Mouse (Mus musculus) megakaryocyte-erythroid progenitor cell, adult 5-6 weeks (primary cell): Measurements from ENCODE around the gene AI661453. TPM values are rescaled to one million over a fixed set of nuclear protein-coding genes. Genes with fewer than 3 reads are reported as not detected.
"Not testable (repeated sequence)": the region's sequence is repeated elsewhere in the genome, so short reads cannot be mapped to it uniquely, and the experiment has no call there.

Source experiments
- ATAC-seq: replicated peaks from 2 replicates; pipeline ENCODE4 v1.8.0; 2016; ENCODE audit warnings: mild to moderate bottlenecking, inconsistent platforms; ENCODE audit not compliant: severe bottlenecking, poor library complexity, low FRiP score, low TSS enrichment
- total RNA-seq, 2 experiments: library from RNA; stranded (forward) in 1 of 2; stranded (reverse) in 1 of 2; fragments of 200-1000, 215-1000 nt in 1 of 2; fragments of >200 nt in 1 of 2; fragmentation: Nextera tagmentation in 1 of 2; gene quantifications; 2 replicates each; pipeline ENCODE4 v1.2.3; 2014 to 2017

AI661453 gene
- total RNA-seq, 2 experiments from 2014 or later: 1.1 TPM; not detected in 1

DNA sequence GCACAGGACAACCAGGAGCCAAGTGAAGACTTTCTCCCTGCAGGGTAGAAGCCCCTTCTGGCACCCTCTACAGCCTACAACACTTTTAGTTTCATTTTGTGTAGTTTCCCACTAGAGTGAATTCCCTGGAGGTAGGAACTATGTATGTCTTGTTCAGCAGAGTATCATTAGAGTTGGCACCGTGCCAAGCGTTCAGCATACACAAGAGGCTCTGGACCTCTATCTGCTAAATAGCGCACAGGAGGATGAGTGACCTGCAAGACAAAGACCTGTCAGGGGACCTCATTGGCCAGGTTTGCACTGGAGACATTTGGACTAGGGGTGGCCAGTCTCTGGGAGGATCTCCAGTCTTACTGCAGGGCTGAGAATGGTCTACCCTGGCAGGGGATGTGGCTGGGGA, 49.4 kb downstream of the AI661453 start:
- ATAC-seq: peak; percentile 27; the same call in 1 of the 2 replicates

DNA sequence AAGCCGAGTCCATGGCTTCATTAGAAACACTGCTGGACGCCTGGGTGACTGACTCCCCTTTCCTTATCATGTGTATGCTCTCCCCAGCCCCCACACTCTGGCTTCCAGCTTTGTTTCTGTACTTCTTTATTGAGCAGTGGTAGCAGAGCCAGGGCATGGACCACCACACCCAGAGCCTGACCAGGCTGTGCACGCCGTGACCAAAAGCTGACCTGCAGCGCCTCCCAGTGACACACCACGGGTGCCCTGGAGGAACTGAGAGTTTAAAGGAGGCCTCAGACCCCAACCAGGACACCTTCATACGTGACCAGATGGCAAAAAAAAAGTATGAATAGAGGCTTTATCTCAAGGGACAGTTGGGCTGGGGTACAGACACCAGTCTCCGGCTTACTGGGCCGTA, 54.4 kb downstream of the AI661453 start:
- no peak for ATAC-seq

DNA sequence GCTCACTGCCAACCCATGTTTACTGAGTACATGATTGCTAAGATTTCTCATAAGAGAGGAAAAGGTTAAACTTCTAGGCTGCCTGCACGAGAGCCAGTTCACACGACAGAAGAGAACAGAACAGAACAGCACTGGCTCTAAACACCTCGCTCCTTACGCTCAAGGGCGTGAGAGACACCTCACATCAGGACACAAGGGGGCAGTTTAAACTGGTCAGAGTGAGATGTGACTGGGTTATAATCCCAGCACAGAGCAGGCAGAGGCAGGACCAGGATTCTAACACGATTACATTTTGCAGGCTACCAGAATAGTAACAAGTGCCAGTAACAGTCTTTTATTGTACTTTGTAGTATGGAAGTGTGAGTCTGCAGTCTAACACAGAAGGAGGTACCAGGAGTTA, 56.3 kb downstream of the AI661453 start:
- ATAC-seq: no peak

DNA sequence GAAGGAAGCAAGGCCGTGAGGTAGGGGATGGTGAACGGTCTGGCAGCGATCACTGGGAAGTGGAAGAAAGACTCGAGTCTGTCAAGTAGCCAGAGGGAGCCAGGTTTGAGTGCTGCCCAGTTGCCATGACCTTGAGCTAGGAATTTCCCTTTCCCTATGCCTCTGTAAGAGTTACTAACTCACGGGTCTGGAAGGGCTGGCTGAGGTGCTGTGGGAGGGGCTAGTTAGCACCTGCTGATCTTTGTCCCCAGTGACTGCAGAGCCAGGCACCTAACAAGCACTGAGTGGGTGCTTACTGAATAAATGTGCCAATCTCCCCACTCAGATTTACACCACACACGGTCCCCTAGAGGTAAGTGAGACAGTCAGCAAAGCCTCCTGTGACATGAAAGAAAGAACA, 57.2 kb downstream of the AI661453 start:
- ATAC-seq: no peak

- ATAC-seq: no peak
Observed at GRCm38 (mm10) chr17:47494132-47494531, 57.7 kb downstream of the AI661453 start.

GRCm38 (mm10) chr17:47501531-47501930, 65.1 kb downstream of the AI661453 start:
- no peak for ATAC-seq

GRCm38 (mm10) chr17:47501946-47502706, 65.7 kb downstream of the AI661453 start, which contains the start of gene Taf8:
Taf8 (minus strand) TSS chr17:47502292.
- peak; percentile 89 for ATAC-seq

DNA sequence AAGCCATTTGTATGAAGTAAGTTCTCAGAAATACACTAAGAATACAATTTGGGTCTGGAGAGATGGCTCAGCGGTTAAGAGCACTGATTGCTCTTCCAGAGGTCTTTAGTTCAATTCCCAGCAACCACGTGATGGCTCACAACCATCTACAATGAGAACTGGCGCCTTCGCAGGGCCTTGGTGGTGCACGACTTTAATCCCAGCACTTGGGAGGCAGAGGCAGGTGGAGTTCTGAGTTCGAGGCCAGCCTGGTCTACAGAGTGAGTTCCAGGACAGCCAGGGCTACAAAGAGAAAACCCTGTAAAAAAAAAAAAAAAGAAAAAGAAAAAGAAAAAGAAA, 66.3 kb downstream of the AI661453 start:
- ATAC-seq: not testable (repeated sequence)

GRCm38 (mm10) chr17:47503689-47504088, 67.3 kb downstream of the AI661453 start:
- no peak for ATAC-seq

DNA sequence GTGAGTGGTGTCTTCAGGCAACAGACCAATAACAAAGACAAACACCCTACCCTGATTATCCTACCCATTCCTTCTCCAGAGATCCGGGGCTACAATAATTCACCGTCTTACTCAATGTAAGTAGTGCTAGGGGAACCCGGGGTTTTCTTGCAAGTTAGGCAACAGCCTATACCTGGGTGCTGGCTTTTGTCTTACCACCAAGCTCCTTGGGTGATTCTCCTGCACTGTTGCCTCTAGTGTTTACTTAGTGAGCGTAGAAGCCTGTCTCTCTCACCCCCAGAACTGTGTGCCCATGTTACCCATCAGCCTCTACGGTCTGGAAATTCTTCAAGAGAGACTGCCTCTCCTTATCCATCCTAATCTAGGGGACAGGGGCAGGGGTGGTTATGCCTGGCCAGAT, 67.8 kb downstream of the AI661453 start:
- ATAC-seq: no peak

DNA sequence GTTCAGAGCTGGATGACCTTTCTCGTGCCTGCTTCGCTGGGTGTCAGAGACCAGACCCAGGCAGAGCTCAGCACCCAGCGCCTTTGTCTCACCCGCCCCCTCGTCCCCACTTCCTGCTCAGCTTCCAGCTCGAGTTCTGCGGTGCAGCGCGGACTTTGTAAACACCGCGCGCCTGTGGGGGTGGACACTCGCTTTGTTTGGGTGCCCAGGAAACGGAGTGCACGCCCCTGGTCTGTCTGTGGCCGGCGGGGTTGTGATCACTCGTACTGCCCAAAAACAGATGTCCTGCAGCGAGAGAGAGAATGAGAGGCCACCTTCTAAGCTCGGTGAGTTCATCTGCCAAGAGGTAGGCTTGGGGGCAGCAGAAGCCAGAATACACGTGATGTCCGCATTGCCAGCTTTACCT, 68.5 kb downstream of the AI661453 start, which contains the start of gene Ccnd3:
Ccnd3 (plus strand) TSS at position 111 of the 406 bp plus-strand sequence.
- ATAC-seq: peak; percentile 46

- no peak for ATAC-seq
Observed at GRCm38 (mm10) chr17:47505566-47505965, 69.2 kb downstream of the AI661453 start.

- no peak for ATAC-seq
Observed at GRCm38 (mm10) chr17:47506042-47506441, 69.6 kb downstream of the AI661453 start.

GRCm38 (mm10) chr17:47506697-47507096, 70.3 kb downstream of the AI661453 start:
- ATAC-seq: no peak

GRCm38 (mm10) chr17:47507523-47507922, 71.1 kb downstream of the AI661453 start:
- ATAC-seq: no peak

GRCm38 (mm10) chr17:47508012-47508608, 71.7 kb downstream of the AI661453 start:
- peak; percentile 52 for ATAC-seq

GRCm38 (mm10) chr17:47509031-47509705, 72.8 kb downstream of the AI661453 start:
- no peak for ATAC-seq

DNA sequence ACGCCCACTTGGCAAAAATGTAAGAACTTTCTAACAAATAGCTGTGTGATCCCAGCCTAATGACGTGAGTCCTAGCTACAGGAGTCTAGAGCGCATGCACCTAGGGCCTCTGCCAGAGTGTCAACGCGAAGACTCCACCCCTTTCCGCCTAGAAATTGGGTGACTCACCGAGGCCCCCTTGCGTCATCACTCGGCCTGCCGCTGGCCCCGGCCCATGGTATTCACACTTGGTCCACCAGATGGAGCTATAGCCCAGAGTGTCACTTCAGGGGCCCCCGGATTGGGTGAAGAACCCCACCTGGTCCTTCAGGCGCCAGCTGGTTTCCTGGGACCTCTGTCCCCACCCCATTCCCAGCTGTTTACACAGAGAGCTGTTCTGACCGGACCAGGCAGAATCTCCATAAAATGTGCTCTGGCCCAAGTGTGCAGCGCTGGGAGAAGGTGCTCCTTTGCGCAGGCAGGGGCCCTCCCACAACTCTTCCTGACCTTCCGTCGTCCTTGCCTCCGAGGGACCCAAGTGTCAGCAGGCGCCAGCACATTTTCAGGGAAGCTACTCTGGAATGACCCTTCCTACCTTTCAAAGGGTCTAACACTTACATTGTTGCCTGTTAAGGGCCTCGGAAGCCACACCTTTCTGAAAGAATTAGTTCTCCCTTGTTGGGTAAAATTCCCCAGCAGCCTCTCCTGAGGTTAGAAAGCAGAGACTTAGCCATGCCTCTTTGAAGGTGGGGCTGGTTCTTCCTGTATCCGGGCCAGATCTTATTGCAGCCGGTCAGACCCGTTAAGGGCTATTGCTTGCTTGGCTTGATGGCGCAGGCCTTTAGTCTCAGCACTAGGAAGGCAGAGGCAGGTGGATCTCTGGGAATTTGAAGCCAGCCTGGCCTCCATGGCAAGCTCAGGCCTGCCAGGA, 75.0 kb downstream of the AI661453 start:
- peak; percentile 89 for ATAC-seq

DNA sequence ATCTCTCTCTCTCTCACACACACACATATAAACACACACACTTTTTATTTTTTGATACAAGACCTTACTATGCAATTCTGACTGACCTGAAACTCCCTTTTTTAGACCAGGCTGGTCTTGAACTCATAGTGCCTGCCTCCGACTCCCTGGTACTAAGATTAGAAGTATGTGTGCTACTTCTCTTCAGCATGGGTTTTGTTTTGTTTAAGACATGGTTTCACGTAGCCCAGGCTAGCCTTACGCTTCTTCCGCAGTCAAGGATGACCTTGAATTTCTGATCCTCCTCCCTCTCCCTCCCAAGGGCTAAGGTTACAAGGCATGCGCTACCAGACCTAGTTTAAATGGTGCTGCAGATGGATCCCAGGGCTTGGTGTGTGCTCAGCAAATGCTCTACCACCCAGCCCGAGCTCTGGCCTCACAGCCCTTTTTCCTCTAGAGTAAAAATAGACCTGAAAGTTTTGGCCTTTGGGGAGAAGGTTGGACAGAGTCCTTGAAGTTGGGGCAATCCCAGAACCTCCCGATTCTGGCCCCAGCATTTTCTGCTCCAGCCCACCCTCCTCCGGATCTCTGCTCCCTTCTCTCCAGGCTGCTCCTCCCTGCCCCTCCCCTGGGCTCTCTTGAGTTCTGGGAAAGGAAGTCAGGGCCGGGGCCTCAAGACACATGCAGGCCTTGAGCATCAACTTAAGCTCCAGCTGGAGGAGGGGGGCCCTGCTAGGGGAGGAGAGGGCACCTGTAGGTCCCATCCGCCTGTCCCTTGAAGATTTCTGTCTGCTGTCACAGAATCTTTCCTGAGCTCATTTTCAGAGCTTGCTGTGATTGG, 76.8 kb downstream of the AI661453 start:
- no peak for ATAC-seq
